In genomic region chr2:33216645-33217424, GRCm38 (mm10) we compare ENCODE assay signal across 8 mouse cellular contexts. TPM values are rescaled to one million over a fixed set of nuclear protein-coding genes. Genes with fewer than 3 reads are reported as not detected.
DNase-seq lines count a peak whose midpoint lies in the region; ATAC-seq lines count a peak whose summit lies in the region.

No protein-coding gene starts in this region.

- peak; percentile 40 for DNase-seq in adrenal gland, postnatal 14 days
- DNase-seq in adrenal gland, postnatal 4 days (ENCODE audit: low spot score in 2 of 2), result no peak
- DNase-seq in embryonic facial prominence, embryonic 11.5 days (ENCODE audit: low spot score), result peak; percentile 41
- peak; percentile 15 to 31 for DNase-seq in thymus, postnatal 36 days
- DNase-seq in spleen, postnatal 14 days (ENCODE audit: low spot score in 2 of 2), result no peak

- H3K27me3 ChIP-seq in embryonic facial prominence, embryonic 11.5 days (ENCODE audit: control insufficient read depth, insufficient read depth, low read length), result no peaks in the 10 kb centered on the region
- no peaks in the 10 kb centered on the region for H3K27me3 ChIP-seq in hindbrain, embryonic 13.5 days
- H3K27me3 ChIP-seq in liver, embryonic 15.5 days, result 0 out of 2 replicates have a peak, but pooled peaks cover 4% of the 10 kb centered on the region

- peak overlapping the region; percentile 86 for H3K9ac ChIP-seq in embryonic facial prominence, embryonic 11.5 days (replicated peaks; ENCODE audit: low read length)
- H3K9ac ChIP-seq in hindbrain, embryonic 13.5 days, result peak overlapping the region; percentile 77
- no peak overlapping the region for H3K9ac ChIP-seq in liver, embryonic 15.5 days

- 9% methylated on average over 18 of the region's 18 CpGs for WGBS in embryonic facial prominence, embryonic 11.5 days
- WGBS in hindbrain, embryonic 13.5 days, result 10% methylated on average over 18 of the region's 18 CpGs
- WGBS in liver, embryonic 15.5 days (ENCODE audit: insufficient replicate concordance), result 47% methylated on average over 18 of the region's 18 CpGs

- 0 out of 2 replicates have a peak, but pooled peaks have one; percentile 1 for ATAC-seq in embryonic facial prominence, embryonic 11.5 days (replicated peaks; ENCODE audit: insufficient number of reproducible peaks, low FRiP score, low TSS enrichment, low read depth)
- 0 out of 2 replicates have a peak, but pooled peaks have one; percentile 2 for ATAC-seq in hindbrain, embryonic 13.5 days (ENCODE audit: low FRiP score)
- no peak; the same call in 1 of the 2 replicates for ATAC-seq in liver, embryonic 15.5 days (ENCODE audit: insufficient read depth)
- ATAC-seq in activated CD4-positive, CD25-positive, alpha-beta regulatory T cell, adult 4 months, result no peak

- H3K36me3 ChIP-seq in embryonic facial prominence, embryonic 11.5 days (replicated peaks; ENCODE audit: control insufficient read depth, insufficient read depth, low read depth, low read length), result no peaks in the 10 kb centered on the region; the same call in 1 of the 2 replicates
- 0 out of 2 replicates have a peak, but pooled peaks cover 4% of the 10 kb centered on the region for H3K36me3 ChIP-seq in hindbrain, embryonic 13.5 days
- H3K36me3 ChIP-seq in liver, embryonic 15.5 days (replicated peaks), result no peaks in the 10 kb centered on the region

- H3K27ac ChIP-seq in embryonic facial prominence, embryonic 11.5 days (replicated peaks; ENCODE audit: low read depth, low read length), result peak overlapping the region; percentile 88; the same call in 1 of the 2 replicates
- H3K27ac ChIP-seq in hindbrain, embryonic 13.5 days, result peak overlapping the region; percentile 88
- no peak overlapping the region; the same call in 1 of the 2 replicates for H3K27ac ChIP-seq in liver, embryonic 15.5 days (replicated peaks)

- peak overlapping the region; percentile 87 for H3K4me2 ChIP-seq in embryonic facial prominence, embryonic 11.5 days (ENCODE audit: low read depth, low read length)
- H3K4me2 ChIP-seq in hindbrain, embryonic 13.5 days, result peak overlapping the region; percentile 65
- peak overlapping the region; percentile 45 for H3K4me2 ChIP-seq in liver, embryonic 15.5 days

- H3K9me3 ChIP-seq in embryonic facial prominence, embryonic 11.5 days (replicated peaks; ENCODE audit: control insufficient read depth, low read length), result no peaks in the 10 kb centered on the region
- H3K9me3 ChIP-seq in hindbrain, embryonic 13.5 days, result no peaks in the 10 kb centered on the region
- H3K9me3 ChIP-seq in liver, embryonic 15.5 days (replicated peaks), result no peaks in the 10 kb centered on the region

- peaks cover 9% of the 10 kb centered on the region for H3K4me1 ChIP-seq in embryonic facial prominence, embryonic 11.5 days (ENCODE audit: control insufficient read depth, insufficient read depth, low read length)
- peaks cover 67% of the 10 kb centered on the region for H3K4me1 ChIP-seq in hindbrain, embryonic 13.5 days (replicated peaks)
- H3K4me1 ChIP-seq in liver, embryonic 15.5 days (replicated peaks), result peaks cover 21% of the 10 kb centered on the region

- H3K4me3 ChIP-seq in embryonic facial prominence, embryonic 11.5 days (ENCODE audit: low read depth, low read length), result peak overlapping the region; percentile 75
- H3K4me3 ChIP-seq in hindbrain, embryonic 13.5 days, result peak overlapping the region; percentile 41
- peak overlapping the region; percentile 39 for H3K4me3 ChIP-seq in liver, embryonic 15.5 days (replicated peaks)

RNA-seq across cellular contexts. Expression of gene Angptl2, which starts 1.0 kb away (rescaled TPM):
- 35.6 and 36.8 TPM in 2 replicates for total RNA-seq in adrenal gland, postnatal 14 days (2021)
- 10 to 100 TPM; 41.9 to 51.7 TPM for total RNA-seq in adrenal gland, postnatal 4 days (2021)
- 28.6 and 30.4 TPM in 2 replicates for polyA plus RNA-seq in embryonic facial prominence, embryonic 11.5 days (2014; fragmentation: Nextera tagmentation; extraction: Ambion mirVana)
- 16.9 and 17.9 TPM in 2 replicates for polyA plus RNA-seq in hindbrain, embryonic 13.5 days (2015; fragmentation: Nextera tagmentation; extraction: Ambion mirVana)
- polyA plus RNA-seq in liver, embryonic 15.5 days (2015; fragmentation: Nextera tagmentation; extraction: Ambion mirVana), result 3.3 and 4.1 TPM in 2 replicates
- 10 to 100 TPM in 1 of 2 experiments, 1 to 10 TPM in 1; 7.8 to 11.3 TPM for polyA plus RNA-seq in activated CD4-positive, CD25-positive, alpha-beta regulatory T cell, adult 4 months (2017; shearing (Covaris generic))

Comparison
In these comparisons a context has a peak if more than half of its experiments do, and no peak if none do; other contexts are left out.
1. DNase-seq: peak in adrenal gland, postnatal 14 days (single experiment), embryonic facial prominence, embryonic 11.5 days (single experiment) and thymus, postnatal 36 days (2 of 2); none in adrenal gland, postnatal 4 days (0 of 2) and spleen, postnatal 14 days (0 of 2).
2. ATAC-seq: peak in embryonic facial prominence, embryonic 11.5 days (single experiment) and hindbrain, embryonic 13.5 days (single experiment); none in liver, embryonic 15.5 days (single experiment) and activated CD4-positive, CD25-positive, alpha-beta regulatory T cell, adult 4 months (single experiment).
3. Peak in every context shown above with its lines, with median percentiles within 50 percentile points of each other: H3K4me2 ChIP-seq and H3K4me3 ChIP-seq.